Mouse (Mus musculus) lung, adult 2 months (tissue): ENCODE data around the gene Tor1aip2. TPM values are rescaled to one million over a fixed set of nuclear protein-coding genes. Genes with fewer than 3 reads are reported as not detected.

ENCODE experiments used
- DNase-seq: peaks from one replicate; pipeline ENCODE4 v3.0.0; 2022
- H3K4me1 ChIP-seq: fragments of 200-500 bp; 2 replicates; pipeline ENCODE4 v1.6.1; 2011; ENCODE audit warnings: low read length; ENCODE audit not compliant: control insufficient read depth, insufficient read depth
- H3K4me3 ChIP-seq: fragments of 200-500 bp; replicated peaks from 2 replicates; pipeline ENCODE3; 2011; ENCODE audit warnings: low read depth, mild to moderate bottlenecking, control low read depth, low read length; ENCODE audit errors: extremely low read depth
- CTCF ChIP-seq: fragments of 200-500 bp; IDR thresholded peaks from 2 replicates; pipeline ENCODE4 v1.5.1; 2011; ENCODE audit warnings: mild to moderate bottlenecking, low read length, control low read depth; ENCODE audit not compliant: insufficient read depth
- POLR2A ChIP-seq: fragments of 200-500 bp; IDR thresholded peaks from 2 replicates; pipeline ENCODE4 v1.6.1; 2011; ENCODE audit warnings: low read depth, mild to moderate bottlenecking, control low read depth, low read length, borderline replicate concordance; ENCODE audit errors: extremely low read depth
- WGBS: fragments of 180-500 bp; shearing (Covaris S2); methylation state at CpG from one replicate; pipeline ENCODE4 v1.1.7; 2018; 5-methylcytosine and 5-hydroxymethylcytosine counted together
- polyA plus RNA-seq: library from polyadenylated mRNA; depleted of rRNA; stranded (reverse); fragments of >200 nt; gene quantifications from 2 replicates; pipeline ENCODE4 v1.2.3, GENCODE M21; 2012

Gene Tor1aip2
- polyA plus RNA-seq, 1 experiment = 62.4 TPM

GRCm38 (mm10) chr1:156073169-156073821 is 38.1 kb downstream of the Tor1aip2 start:
- DNase-seq = no peak
- TF ChIP-seq CTCF (no peak), POLR2A (no peak)
- Histone ChIP-seq H3K4me3 (no peak overlapping the region), H3K4me1 (no peaks in the 10 kb centered on the region)
- 59% methylated on average over 15 of the region's 15 CpGs for WGBS

DNA sequence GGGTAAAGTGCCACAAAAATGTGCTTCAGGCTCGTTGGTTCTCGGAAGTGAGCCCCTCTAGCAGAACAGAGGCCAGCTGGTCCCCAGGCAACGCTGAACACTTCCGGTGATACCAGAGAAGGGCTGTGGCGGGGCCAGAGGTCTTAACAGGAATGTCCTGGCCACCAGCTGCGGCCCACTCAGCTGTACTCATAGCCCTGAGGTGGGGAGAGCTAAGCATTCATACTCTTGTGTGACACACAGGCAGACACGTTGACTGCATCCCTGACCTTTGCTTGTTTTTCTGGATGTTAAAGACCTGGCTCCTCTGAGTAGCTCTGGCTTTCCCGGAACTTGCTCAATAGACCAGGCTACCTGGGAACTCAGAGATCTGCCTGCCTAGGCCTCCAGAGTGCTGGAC is 39.4 kb downstream of the Tor1aip2 start:
- TF ChIP-seq POLR2A = no peak
- TF ChIP-seq CTCF = no peak
- no peak for DNase-seq
- H3K4me1 ChIP-seq = no peaks in the 10 kb centered on the region
- no peak overlapping the region for H3K4me3 ChIP-seq
- 30% methylated on average over 8 of the region's 8 CpGs for WGBS

GRCm38 (mm10) chr1:156076474-156076873 is 41.3 kb downstream of the Tor1aip2 start:
- no peak for DNase-seq
- TF ChIP-seq POLR2A (no peak), CTCF (no peak)
- WGBS = 56% methylated on average over 4 of the region's 4 CpGs
- H3K4me1 ChIP-seq = no peaks in the 10 kb centered on the region
- H3K4me3 ChIP-seq = no peak overlapping the region

DNA sequence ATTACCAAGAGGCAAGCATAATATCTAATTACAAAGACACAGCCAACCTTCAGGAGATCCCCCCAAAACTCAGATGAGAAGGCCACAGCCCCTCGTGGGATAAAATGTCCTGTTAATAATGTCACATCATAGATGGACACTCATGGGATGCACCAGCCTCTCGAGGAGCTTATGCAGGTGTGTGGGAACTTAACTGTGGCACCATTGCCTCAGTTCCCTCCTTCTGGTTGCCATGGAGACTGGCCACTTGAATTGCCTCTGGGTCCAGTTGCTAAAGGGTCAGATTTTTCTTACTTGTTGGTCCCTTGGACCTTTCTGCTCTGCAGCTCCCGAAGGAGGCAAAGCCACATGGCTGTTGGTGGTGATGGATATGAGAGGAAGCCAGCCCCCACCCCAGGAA is 42.5 kb downstream of the Tor1aip2 start:
- DNase-seq = no peak
- 48% methylated on average over 3 of the region's 3 CpGs for WGBS
- TF ChIP-seq POLR2A = no peak
- TF ChIP-seq CTCF = no peak
- Histone ChIP-seq H3K4me3 (no peak overlapping the region), H3K4me1 (no peaks in the 10 kb centered on the region)

DNA sequence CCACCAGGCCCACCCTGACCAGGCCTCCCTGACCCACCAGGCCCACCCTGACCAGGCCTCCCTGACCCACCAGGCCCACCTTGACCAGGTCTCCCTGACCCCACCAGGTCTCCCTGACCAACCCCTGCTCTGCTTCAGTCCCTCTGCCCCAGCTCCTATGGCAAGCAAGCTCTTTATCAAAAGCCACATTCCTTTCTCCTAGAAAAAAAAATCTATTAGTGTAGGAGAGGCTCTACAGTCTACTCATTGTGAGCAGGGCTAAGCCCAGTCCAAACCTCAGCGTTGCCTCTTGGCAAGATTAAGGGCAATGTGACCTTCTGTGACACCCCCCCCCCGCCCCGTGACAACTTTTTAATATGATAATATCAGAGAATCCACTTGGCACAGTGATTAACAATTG is 49.4 kb downstream of the Tor1aip2 start:
- Histone ChIP-seq H3K4me3 (no peak overlapping the region), H3K4me1 (no peaks in the 10 kb centered on the region)
- TF ChIP-seq CTCF (no peak), POLR2A (no peak)
- DNase-seq = no peak
- WGBS = 63% methylated on average over 3 of the region's 3 CpGs

- 53% methylated on average over 5 of the region's 5 CpGs for whole genome bisulfite sequencing
- DNase-seq = no peak
- no peak for TF ChIP-seq POLR2A
- 0 out of 2 replicates have a peak, but pooled peaks have one; percentile 6 for TF ChIP-seq CTCF
- H3K4me3 ChIP-seq = no peak overlapping the region
- no peaks in the 10 kb centered on the region for H3K4me1 ChIP-seq
These were observed 50.6 kb downstream of the Tor1aip2 start for GRCm38 (mm10) chr1:156085770-156086169.

GRCm38 (mm10) chr1:156087586-156087985 is 52.4 kb downstream of the Tor1aip2 start:
- WGBS = 57% methylated on average over 5 of the region's 5 CpGs
- no peak for TF ChIP-seq CTCF
- TF ChIP-seq POLR2A = no peak
- H3K4me3 ChIP-seq = no peak overlapping the region
- DNase-seq = no peak
- no peaks in the 10 kb centered on the region for H3K4me1 ChIP-seq

GRCm38 (mm10) chr1:156089561-156089960 is 54.4 kb downstream of the Tor1aip2 start:
- no peaks in the 10 kb centered on the region for H3K4me1 ChIP-seq
- DNase-seq = no peak
- whole genome bisulfite sequencing = 79% methylated on average over 8 of the region's 8 CpGs
- no peak for TF ChIP-seq POLR2A
- no peak for TF ChIP-seq CTCF
- no peak overlapping the region for H3K4me3 ChIP-seq

DNA sequence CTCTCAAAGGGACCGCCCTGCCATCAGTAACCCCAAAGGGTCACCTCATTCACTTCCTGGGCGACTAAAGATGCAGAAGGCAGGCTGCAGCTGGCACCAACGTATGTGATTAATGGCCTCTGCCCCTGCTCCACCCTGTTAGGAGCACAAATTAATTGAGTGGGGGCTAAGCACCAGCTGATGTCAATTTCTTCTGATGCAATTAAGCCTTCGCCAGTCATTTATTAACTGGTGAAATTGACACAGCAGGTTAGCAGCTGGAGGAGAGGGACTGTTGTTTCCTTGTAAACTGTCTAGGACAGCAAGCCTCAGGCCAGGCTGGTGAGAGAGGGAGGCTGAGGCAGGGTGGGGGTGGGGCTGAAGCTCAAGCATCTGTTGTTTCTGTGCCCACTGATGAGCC is 54.8 kb downstream of the Tor1aip2 start:
- Histone ChIP-seq H3K4me3 (no peak overlapping the region), H3K4me1 (no peaks in the 10 kb centered on the region)
- TF ChIP-seq CTCF (no peak), POLR2A (no peak)
- 77% methylated on average over 4 of the region's 4 CpGs for WGBS
- DNase-seq = no peak

- 62% methylated on average over 4 of the region's 4 CpGs for whole genome bisulfite sequencing
- no peak for DNase-seq
- no peak overlapping the region for H3K4me3 ChIP-seq
- TF ChIP-seq CTCF = no peak
- TF ChIP-seq POLR2A = no peak
- H3K4me1 ChIP-seq = no peaks in the 10 kb centered on the region
These were observed 56.6 kb downstream of the Tor1aip2 start for GRCm38 (mm10) chr1:156091811-156092210.
